Mouse (Mus musculus) heart, adult 11 months (tissue): ENCODE data around the gene Ift20.
"Not testable (repeated sequence)": the region's sequence is repeated elsewhere in the genome, so short reads cannot be mapped to it uniquely, and the experiment has no call there.

Source experiments
- DNase-seq: peaks from one replicate; pipeline ENCODE4 v3.0.0; 2022

The Ift20 gene

GRCm38 (mm10) chr11:78523241-78523955, 12.8 kb upstream of the Ift20 start:
- DNase-seq = peak; percentile 90

- no peak for DNase-seq
Observed at GRCm38 (mm10) chr11:78524838-78525237, 11.3 kb upstream of the Ift20 start.

GRCm38 (mm10) chr11:78528714-78529113, 7.4 kb upstream of the Ift20 start:
- peak; percentile 77 for DNase-seq

- DNase-seq = peak; percentile 91
Observed at GRCm38 (mm10) chr11:78530001-78530400, 6.2 kb upstream of the Ift20 start.

- peak; percentile 98 for DNase-seq
Observed at GRCm38 (mm10) chr11:78531046-78531445, 5.1 kb upstream of the Ift20 start.

- DNase-seq = not testable (repeated sequence)
Observed at GRCm38 (mm10) chr11:78531515-78531914, 4.6 kb upstream of the Ift20 start.

GRCm38 (mm10) chr11:78534516-78534915, 1.6 kb upstream of the Ift20 start:
- DNase-seq = peak; percentile 91

GRCm38 (mm10) chr11:78535376-78536079, 633 bp upstream of the Ift20 start:
- DNase-seq = peak; percentile 98

GRCm38 (mm10) chr11:78536690-78537084, 526 bp downstream of the Ift20 start:
- DNase-seq = no peak

- DNase-seq = peak; percentile 87
Observed at GRCm38 (mm10) chr11:78540358-78540757, 4.2 kb downstream of the Ift20 start.

GRCm38 (mm10) chr11:78544449-78545111, 8.4 kb downstream of the Ift20 start:
- DNase-seq = no peak

- no peak for DNase-seq
Observed at GRCm38 (mm10) chr11:78545181-78545580, 9.0 kb downstream of the Ift20 start.

GRCm38 (mm10) chr11:78547718-78548460, 11.7 kb downstream of the Ift20 start:
- no peak for DNase-seq

- no peak for DNase-seq
Observed at GRCm38 (mm10) chr11:78549491-78549987, 13.4 kb downstream of the Ift20 start.

- peak; percentile 100 for DNase-seq
Observed at GRCm38 (mm10) chr11:78550168-78551058, 14.3 kb downstream of the Ift20 start, which contains the start of gene Tmem97. TSS of gene Tmem97 (minus strand) at chr11:78550777.

- DNase-seq = no peak
Observed at GRCm38 (mm10) chr11:78551059-78551398, 14.9 kb downstream of the Ift20 start.

- DNase-seq = no peak
Observed at GRCm38 (mm10) chr11:78555623-78556022, 19.5 kb downstream of the Ift20 start.

GRCm38 (mm10) chr11:78556070-78556469, 19.9 kb downstream of the Ift20 start:
- DNase-seq = no peak

GRCm38 (mm10) chr11:78557241-78557640, 21.1 kb downstream of the Ift20 start:
- DNase-seq = no peak

- DNase-seq = peak; percentile 95
Observed at GRCm38 (mm10) chr11:78560447-78560846, 24.3 kb downstream of the Ift20 start.

- DNase-seq = peak; percentile 98
Observed at GRCm38 (mm10) chr11:78566775-78567174, 30.6 kb downstream of the Ift20 start.

GRCm38 (mm10) chr11:78567614-78568013, 31.5 kb downstream of the Ift20 start:
- no peak for DNase-seq
